Mouse (Mus musculus) intestine, embryonic 14.5 days (tissue): ENCODE results near the gene Rbck1. TPM values are rescaled to one million over a fixed set of nuclear protein-coding genes. Genes with fewer than 3 reads are reported as not detected.

ENCODE experiments used
- ATAC-seq: fragments of 200-750 bp; cut with Nextera tagmentation; replicated peaks from 2 replicates; pipeline ENCODE4 v1.8.0; 2017; ENCODE audit warnings: low read depth, moderate number of reproducible peaks, moderate TSS enrichment, moderate library complexity; ENCODE audit not compliant: low FRiP score, low TSS enrichment
- DNase-seq: peaks from one replicate; pipeline ENCODE4 v3.0.0-alpha.2; 2018; ENCODE audit warnings: low spot score
- H3K27ac ChIP-seq: fragments of 300-500 bp; sonication (generic); 2 replicates; pipeline ENCODE4 v1.5.1; 2014; ENCODE audit warnings: low read depth, mild to moderate bottlenecking, control low read depth
- H3K27me3 ChIP-seq: fragments of 300-500 bp; sonication (generic); replicated peaks from 2 replicates; pipeline ENCODE4 v1.6.1; 2014; ENCODE audit warnings: low read length, control low read depth; ENCODE audit not compliant: control insufficient read depth, insufficient read depth
- H3K36me3 ChIP-seq: fragments of 300-500 bp; sonication (generic); 2 replicates; pipeline ENCODE4 v1.6.1; 2014; ENCODE audit warnings: low read length, control low read depth; ENCODE audit not compliant: control insufficient read depth, insufficient read depth
- H3K4me1 ChIP-seq: fragments of 300-500 bp; sonication (generic); replicated peaks from 2 replicates; pipeline ENCODE4 v1.6.1; 2014; ENCODE audit warnings: low read length, control low read depth, mixed read lengths; ENCODE audit not compliant: control insufficient read depth, insufficient read depth
- H3K4me2 ChIP-seq: fragments of 300-500 bp; sonication (generic); 2 replicates; pipeline ENCODE4 v1.6.1; 2014; ENCODE audit warnings: low read length
- H3K4me3 ChIP-seq: fragments of 300-500 bp; sonication (generic); 2 replicates; pipeline ENCODE4 v1.5.1; 2014; ENCODE audit warnings: low read depth, low read length, control low read depth, mixed read lengths
- H3K9ac ChIP-seq: fragments of 300-500 bp; sonication (generic); 2 replicates; pipeline ENCODE4 v1.6.1; 2014; ENCODE audit warnings: mild to moderate bottlenecking, low read length
- H3K9me3 ChIP-seq: fragments of 300-500 bp; sonication (generic); 2 replicates; pipeline ENCODE4 v1.6.1; 2016; ENCODE audit warnings: low read length, control low read depth; ENCODE audit not compliant: control insufficient read depth
- WGBS: fragments of 180-500 bp; shearing (Covaris S2); extraction: QIAGEN DNeasy Blood & Tissue Kit; methylation state at CpG from one replicate; pipeline ENCODE4 v1.1.7; 2014; 5-methylcytosine and 5-hydroxymethylcytosine counted together
- polyA plus RNA-seq: library from polyadenylated mRNA; unstranded; fragments of >200 nt; fragmentation: Nextera tagmentation; extraction: Ambion mirVana; gene quantifications from 2 replicates; pipeline ENCODE4 v1.2.1, GENCODE M21; 2014

Gene Rbck1
- polyA plus RNA-seq, 1 experiment from 2014 or later: 89.8 TPM

GRCm38 (mm10) chr2:152324842-152325241 is 7.6 kb downstream of the Rbck1 start:
- 86% methylated on average over 3 of the region's 3 CpGs for WGBS
- Histone ChIP-seq H3K4me1 (no peaks in the 10 kb centered on the region; the same call in 1 of the 2 replicates), H3K9ac (no peak overlapping the region), H3K27me3 (no peaks in the 10 kb centered on the region), H3K4me2 (no peak overlapping the region), H3K9me3 (no peaks in the 10 kb centered on the region), H3K4me3 (no peak overlapping the region), H3K27ac (no peak overlapping the region), H3K36me3 (peaks cover 89% of the 10 kb centered on the region)
- DNase-seq: no peak
- ATAC-seq: no peak

DNA sequence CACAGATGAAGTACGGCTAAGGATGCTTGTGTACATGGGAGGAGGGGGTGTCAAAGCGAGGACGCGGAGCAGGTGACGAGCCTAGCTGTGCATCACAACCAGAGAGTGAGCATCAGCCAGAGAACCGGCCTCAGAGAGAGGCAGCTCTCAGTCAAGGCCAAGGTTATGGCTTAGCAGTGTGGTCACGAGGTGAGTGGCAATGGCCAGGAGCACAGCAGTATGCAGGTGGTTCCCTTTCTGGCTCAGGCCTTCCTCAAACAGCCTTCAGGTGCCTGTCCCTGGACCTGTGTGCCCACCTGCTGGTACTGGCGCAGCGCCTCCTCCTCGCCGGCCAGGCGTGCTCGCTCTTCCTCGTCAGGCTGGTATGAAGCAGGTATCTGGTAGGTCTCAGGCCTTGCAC is 8.5 kb downstream of the Rbck1 start:
- Histone ChIP-seq H3K9ac (no peak overlapping the region), H3K36me3 (peaks cover 90% of the 10 kb centered on the region), H3K27ac (no peak overlapping the region), H3K27me3 (no peaks in the 10 kb centered on the region), H3K4me2 (no peak overlapping the region), H3K9me3 (no peaks in the 10 kb centered on the region), H3K4me3 (no peak overlapping the region), H3K4me1 (no peaks in the 10 kb centered on the region)
- ATAC-seq (no peak), DNase-seq (no peak)
- 95% methylated on average over 14 of the region's 14 CpGs for WGBS

- Histone ChIP-seq H3K36me3 (peaks cover 95% of the 10 kb centered on the region), H3K4me1 (no peaks in the 10 kb centered on the region), H3K4me2 (no peak overlapping the region), H3K27ac (no peak overlapping the region), H3K9ac (no peak overlapping the region), H3K4me3 (no peak overlapping the region), H3K9me3 (no peaks in the 10 kb centered on the region), H3K27me3 (no peaks in the 10 kb centered on the region)
- ATAC-seq (no peak), DNase-seq (no peak)
- 86% methylated on average over 6 of the region's 6 CpGs for WGBS
Observed at GRCm38 (mm10) chr2:152322198-152322597, 10.3 kb downstream of the Rbck1 start.

GRCm38 (mm10) chr2:152321558-152321957 is 10.9 kb downstream of the Rbck1 start:
- H3K36me3 ChIP-seq: peaks cover 95% of the 10 kb centered on the region
- WGBS: 88% methylated on average over 5 of the region's 5 CpGs
- H3K9me3 ChIP-seq: no peaks in the 10 kb centered on the region
- no peak overlapping the region for H3K4me3 ChIP-seq
- H3K9ac ChIP-seq: no peak overlapping the region
- no peaks in the 10 kb centered on the region for H3K27me3 ChIP-seq
- no peaks in the 10 kb centered on the region for H3K4me1 ChIP-seq
- no peak for DNase-seq
- H3K27ac ChIP-seq: no peak overlapping the region
- H3K4me2 ChIP-seq: no peak overlapping the region
- ATAC-seq: no peak

DNA sequence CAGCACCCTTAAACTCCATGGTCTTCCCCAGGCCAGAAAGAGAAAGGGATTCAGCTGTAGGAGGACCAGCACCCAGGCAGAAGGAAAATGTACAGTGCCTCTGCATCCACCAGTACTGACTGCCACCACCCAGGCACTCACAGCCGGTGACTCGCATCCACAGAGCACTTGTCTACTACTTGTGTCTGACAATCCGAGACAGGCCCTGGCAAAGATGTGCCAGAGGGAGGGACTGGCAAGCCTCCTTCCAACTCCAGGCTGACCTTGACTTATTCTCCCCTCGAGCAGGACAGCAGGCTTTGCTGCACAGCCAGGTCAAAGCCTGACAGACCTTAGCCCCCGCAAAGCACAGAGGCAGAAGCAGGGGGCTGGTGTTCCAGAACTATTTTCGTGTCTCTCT is 15.4 kb downstream of the Rbck1 start:
- Histone ChIP-seq H3K4me1 (no peaks in the 10 kb centered on the region), H3K27ac (no peak overlapping the region), H3K9ac (no peak overlapping the region), H3K36me3 (peaks cover 96% of the 10 kb centered on the region), H3K9me3 (no peaks in the 10 kb centered on the region), H3K27me3 (no peaks in the 10 kb centered on the region), H3K4me3 (no peak overlapping the region), H3K4me2 (no peak overlapping the region)
- ATAC-seq: no peak
- DNase-seq: no peak
- WGBS: 79% methylated on average over 6 of the region's 6 CpGs

DNA sequence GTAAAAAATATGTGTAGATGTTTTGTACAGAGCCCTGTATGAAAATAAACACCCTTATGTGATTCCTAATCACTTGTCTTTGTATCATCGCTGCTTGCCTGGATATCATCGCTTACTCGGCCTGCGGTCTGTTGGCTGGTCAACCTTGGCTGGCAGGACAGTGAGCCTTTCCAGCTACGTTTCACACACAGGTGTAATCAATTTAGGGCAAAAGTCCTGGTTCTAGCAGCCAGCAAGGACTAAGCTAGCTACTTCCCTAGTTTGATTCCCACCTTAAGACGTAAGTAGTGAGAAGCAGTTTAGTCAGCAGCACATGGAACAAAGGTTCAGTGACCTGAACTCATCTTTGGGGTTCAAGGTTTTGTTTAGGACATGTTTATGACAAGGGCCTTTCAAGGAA is 18.5 kb downstream of the Rbck1 start:
- H3K9ac ChIP-seq: no peak overlapping the region
- peaks cover 97% of the 10 kb centered on the region for H3K36me3 ChIP-seq
- no peak for DNase-seq
- H3K27ac ChIP-seq: no peak overlapping the region
- no peak overlapping the region for H3K4me2 ChIP-seq
- 83% methylated on average over 6 of the region's 6 CpGs for WGBS
- no peak for ATAC-seq
- H3K4me3 ChIP-seq: no peak overlapping the region
- no peaks in the 10 kb centered on the region for H3K4me1 ChIP-seq
- H3K27me3 ChIP-seq: no peaks in the 10 kb centered on the region
- H3K9me3 ChIP-seq: no peaks in the 10 kb centered on the region

GRCm38 (mm10) chr2:152312996-152313395 is 19.5 kb downstream of the Rbck1 start:
- Histone ChIP-seq H3K9ac (no peak overlapping the region), H3K27me3 (no peaks in the 10 kb centered on the region), H3K36me3 (peaks cover 97% of the 10 kb centered on the region), H3K4me1 (no peaks in the 10 kb centered on the region), H3K27ac (no peak overlapping the region), H3K9me3 (no peaks in the 10 kb centered on the region), H3K4me2 (no peak overlapping the region), H3K4me3 (no peak overlapping the region)
- ATAC-seq (no peak), DNase-seq (no peak)
- 79% methylated on average over 7 of the region's 7 CpGs for WGBS

DNA sequence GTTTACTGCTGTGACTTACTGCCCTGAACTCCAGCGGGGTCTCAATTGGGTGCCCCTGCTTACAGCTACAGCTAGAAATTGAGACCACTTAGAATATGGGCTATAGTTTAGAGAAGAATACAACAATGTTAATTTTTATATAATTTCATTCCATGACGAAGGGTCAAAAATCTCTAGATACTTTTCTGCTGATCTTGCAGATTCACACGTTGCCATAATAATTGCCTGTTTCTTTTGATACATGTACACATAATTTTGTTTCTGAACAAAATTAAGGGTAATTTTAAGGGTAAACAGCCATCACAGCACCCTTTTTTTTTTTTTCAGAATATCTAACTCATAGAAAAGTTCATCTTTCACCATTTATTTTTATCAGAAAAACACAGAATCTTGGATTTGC is 25.3 kb downstream of the Rbck1 start:
- DNase-seq (no peak), ATAC-seq (no peak)
- H3K4me3 ChIP-seq: no peak overlapping the region
- 88% methylated on average over 3 of the region's 3 CpGs for WGBS
- no peak overlapping the region for H3K27ac ChIP-seq
- no peak overlapping the region for H3K4me2 ChIP-seq
- H3K27me3 ChIP-seq: no peaks in the 10 kb centered on the region
- no peak overlapping the region for H3K9ac ChIP-seq
- H3K4me1 ChIP-seq: no peaks in the 10 kb centered on the region
- peaks cover 89% of the 10 kb centered on the region for H3K36me3 ChIP-seq
- H3K9me3 ChIP-seq: no peaks in the 10 kb centered on the region

GRCm38 (mm10) chr2:152305480-152305879 is 27.0 kb downstream of the Rbck1 start:
- Histone ChIP-seq H3K27me3 (no peaks in the 10 kb centered on the region), H3K27ac (no peak overlapping the region), H3K9ac (no peak overlapping the region), H3K4me3 (no peak overlapping the region), H3K4me1 (no peaks in the 10 kb centered on the region), H3K4me2 (no peak overlapping the region), H3K36me3 (peaks cover 78% of the 10 kb centered on the region), H3K9me3 (no peaks in the 10 kb centered on the region)
- DNase-seq (no peak), ATAC-seq (no peak)
- WGBS: 94% methylated on average over 6 of the region's 6 CpGs
